Mouse (Mus musculus): Measurements from ENCODE around the gene Endou.

The Endou gene

DNA sequence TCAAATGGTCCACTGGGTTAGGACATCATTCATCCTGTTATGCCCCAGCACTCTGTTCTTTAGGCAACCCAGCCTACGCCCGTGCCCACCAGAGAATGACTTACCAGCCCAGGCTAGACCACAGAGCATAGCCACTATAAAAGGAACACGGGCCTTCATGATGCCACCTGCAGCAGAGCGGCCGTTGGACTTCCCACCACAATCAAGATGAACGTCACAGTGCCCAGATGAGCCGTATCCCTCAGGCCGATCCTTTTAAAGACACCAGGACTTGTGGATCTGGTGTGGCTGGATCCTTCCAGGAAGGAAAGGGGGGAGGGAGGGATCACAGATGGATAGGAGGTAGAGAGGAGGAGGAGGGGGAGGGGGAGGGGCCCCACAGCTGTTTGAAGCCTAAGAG lies at the start of gene Endou:
TSS of gene Endou (minus strand) at position 229 of the 400 bp plus-strand sequence.
- no peak for DNase-seq (ENCODE audit: low spot score in 2 of 2)

DNA sequence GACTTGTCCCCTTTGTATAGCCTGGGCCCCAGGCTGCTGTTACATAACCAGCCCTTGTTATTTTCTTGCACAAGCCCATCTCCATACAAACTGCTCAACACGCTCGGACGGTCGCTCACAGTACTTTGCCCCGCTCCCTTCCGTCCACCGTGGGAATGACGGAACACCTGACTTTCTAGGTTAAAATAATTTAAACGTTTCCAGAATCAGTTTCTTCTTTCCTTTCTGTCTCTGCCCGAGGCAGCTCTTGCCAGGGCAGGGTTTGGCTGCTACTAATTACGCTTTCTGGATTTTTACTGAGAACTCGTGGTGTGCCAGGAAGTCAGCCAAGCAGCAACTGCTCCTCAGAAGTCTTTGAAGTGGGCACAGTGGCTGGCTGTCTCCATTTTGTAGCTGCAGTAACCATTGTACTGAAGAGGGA lies 49.5 kb upstream of the Endou start:
- no peak for DNase-seq (ENCODE audit: low spot score in 2 of 2)

DNA sequence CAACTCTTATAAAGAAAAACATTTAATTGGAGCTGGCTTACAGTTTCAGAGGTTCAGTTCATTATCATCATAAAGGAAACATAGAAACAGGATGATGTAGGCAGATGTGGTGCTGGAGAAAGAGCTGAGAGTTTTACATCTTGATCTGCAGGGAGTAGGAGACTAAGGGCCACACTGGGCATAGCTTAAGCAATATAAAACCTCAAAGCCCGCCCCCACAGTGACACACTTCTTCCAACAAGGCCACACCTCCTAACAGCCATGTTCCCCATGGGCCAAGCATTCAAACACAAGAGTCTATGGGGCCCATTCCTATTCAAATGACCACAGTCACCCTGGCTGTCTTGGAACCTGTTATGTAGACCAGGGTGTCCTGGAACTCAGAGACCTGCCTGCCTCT lies 48.4 kb upstream of the Endou start:
- DNase-seq (ENCODE audit: low spot score in 2 of 2) = no peak

DNA sequence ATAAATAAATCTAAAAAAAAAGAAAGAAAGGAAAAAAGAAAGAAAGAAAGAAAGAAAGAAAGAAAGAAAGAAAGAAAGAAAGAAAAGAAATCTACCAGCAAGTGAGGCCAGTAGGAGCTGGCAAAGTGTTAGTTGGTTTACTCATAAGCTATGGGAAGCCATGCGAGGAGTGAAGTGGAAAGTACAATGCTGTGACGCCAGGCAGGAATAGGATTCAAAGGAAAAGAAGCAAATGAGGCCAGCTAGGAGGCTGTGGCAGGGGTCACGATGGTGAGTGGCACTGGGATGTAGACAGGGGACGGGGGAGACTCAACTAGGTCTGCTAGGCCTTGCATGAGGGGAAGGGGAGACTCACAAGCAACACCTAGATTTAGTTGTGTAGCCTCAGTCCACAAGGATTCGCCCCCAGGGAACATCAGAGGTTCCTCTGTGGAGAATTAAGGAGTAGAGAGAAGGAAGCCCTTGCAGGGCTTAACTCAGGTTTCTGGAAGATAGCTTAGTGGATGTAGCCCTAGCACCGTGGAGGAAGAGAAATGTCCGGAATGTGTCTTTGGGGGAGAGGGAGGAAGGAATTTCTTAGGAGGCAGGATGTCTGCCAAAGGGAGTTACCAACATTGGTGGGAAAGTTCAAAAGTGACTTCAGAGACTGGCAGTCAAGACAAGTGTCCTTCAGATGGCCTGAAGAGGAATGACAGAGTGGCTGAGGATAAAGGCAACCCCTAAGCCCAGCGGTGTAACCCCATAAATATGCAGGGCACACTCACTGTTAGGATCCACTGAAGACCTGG lies 47.4 kb upstream of the Endou start, which contains the start of gene Slc48a1:
TSS of gene Slc48a1 (plus strand) at position 210 of the 788 bp plus-strand sequence.
- DNase-seq (ENCODE audit: low spot score in 2 of 2) = no peak

DNA sequence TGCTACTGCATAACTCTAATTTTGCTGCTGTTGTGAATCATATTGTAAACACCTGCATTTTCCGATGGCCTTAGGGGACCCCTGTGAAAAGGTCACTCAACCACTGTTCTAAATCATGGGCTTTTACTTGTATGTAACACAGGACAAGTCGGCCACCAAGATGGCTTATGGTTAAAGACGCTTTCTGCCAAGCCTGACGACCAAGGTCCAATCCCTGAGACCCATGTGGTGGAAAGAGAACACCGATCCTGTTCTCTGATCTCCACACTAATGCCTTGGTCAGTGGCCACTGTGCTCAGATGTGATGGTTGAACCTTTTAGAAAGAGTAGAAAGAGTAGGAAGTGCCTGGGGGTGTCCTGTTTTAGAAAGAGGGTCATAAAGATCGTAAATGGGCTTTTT lies 45.8 kb upstream of the Endou start:
- DNase-seq (ENCODE audit: low spot score in 2 of 2) = no peak

DNA sequence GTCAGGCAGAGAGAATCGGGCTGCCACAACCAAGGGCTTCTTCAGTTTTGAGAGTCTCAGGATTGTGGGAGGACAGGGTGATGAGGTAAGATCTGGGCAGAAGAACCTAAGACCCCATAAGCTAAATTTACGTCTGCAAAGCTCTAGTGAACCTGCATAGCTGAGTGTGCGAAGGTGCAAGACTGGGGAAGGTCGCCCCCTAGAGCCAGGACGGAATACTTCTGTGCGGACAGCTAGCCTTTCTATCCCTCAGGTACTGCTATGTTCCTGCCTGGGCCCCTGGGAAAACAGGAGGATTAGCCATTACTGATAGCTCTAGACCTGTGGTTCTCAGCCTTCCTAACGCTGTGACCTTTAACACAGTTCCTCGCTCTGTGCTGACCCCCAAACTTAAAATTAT lies 45.4 kb upstream of the Endou start:
- DNase-seq (ENCODE audit: low spot score in 2 of 2) = peak; percentile 49 to 75

DNA sequence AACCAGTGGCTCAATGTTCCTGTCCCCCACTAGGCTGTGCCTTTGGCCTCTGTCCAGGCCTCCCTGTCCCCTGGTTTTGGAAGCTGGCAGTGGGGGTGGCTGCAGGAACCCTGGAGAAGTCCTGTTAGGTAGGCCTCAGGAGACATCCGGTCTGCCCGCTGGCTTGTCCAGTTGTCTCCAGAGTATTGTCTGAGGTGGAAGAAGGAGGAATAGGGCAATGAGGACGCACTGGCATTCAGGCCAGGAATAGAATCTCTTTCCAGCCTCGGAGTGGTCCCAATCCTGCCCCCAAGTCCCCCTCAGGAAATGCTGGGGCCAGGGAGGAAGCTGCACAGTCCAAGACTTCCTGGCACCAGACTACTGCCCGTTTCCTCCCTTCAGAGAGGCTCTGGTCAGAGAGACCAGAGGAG lies 42.8 kb upstream of the Endou start:
- DNase-seq (ENCODE audit: low spot score in 2 of 2) = no peak

DNA sequence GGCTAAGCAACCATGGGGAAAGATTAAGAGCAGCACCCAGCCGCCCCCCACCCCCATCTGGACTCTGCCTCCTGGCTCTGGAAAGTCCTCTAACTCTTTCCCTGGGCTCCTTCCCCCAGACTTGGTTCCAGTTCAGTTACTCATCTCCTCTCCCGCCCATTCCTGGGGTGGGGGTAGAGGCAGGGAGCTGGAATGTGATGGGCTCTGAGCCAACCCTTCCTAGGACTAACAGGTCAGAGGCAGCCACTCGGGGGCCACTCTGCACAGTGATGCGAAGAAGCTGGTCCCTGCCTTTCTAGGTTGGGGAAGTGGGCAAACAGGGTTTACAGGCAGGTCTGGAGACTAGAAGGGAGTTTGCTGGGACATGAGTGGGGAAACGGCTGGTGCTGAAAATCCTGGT lies 42.0 kb upstream of the Endou start:
- no peak for DNase-seq (ENCODE audit: low spot score in 2 of 2)

DNA sequence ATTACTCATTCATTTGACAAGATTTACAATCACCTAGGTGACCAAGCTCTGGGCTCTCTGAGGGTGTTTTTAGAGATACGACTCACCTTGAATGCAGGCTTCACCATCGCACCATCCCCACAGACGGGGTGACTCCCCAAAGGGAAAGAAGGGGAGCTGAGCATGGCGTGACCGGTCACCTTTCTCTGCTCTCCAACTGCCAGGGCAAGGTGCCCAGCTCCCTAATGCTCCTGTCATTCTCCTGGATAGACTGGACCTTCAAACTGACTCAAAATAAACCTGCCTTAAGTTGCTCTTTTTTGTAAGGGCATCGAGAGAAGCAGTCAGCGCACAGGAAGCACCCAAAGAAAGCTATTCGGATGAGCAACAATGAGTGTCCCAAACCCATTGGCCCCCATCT lies 39.1 kb upstream of the Endou start:
- DNase-seq (ENCODE audit: low spot score in 2 of 2) = no peak

DNA sequence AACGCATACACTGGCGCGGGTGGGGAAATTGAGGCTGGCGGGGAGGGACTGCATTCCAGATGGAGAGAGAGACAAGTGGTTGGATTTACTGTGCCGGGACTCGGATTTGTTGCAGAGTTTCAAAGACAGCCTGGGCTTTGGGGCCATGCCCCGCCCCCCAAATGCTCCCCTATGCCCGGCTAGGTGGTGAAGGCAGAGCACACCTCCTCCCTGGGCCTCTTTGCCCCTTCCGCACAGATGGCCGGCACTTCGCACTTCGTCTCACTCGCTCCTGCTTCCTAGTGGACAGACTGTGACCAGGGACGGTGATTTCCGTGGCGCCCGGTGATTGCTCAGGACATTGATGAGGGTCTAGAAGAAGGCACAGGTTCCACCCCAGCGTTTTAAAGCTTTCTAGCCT lies 37.1 kb upstream of the Endou start:
- no peak for DNase-seq (ENCODE audit: low spot score in 2 of 2)

DNA sequence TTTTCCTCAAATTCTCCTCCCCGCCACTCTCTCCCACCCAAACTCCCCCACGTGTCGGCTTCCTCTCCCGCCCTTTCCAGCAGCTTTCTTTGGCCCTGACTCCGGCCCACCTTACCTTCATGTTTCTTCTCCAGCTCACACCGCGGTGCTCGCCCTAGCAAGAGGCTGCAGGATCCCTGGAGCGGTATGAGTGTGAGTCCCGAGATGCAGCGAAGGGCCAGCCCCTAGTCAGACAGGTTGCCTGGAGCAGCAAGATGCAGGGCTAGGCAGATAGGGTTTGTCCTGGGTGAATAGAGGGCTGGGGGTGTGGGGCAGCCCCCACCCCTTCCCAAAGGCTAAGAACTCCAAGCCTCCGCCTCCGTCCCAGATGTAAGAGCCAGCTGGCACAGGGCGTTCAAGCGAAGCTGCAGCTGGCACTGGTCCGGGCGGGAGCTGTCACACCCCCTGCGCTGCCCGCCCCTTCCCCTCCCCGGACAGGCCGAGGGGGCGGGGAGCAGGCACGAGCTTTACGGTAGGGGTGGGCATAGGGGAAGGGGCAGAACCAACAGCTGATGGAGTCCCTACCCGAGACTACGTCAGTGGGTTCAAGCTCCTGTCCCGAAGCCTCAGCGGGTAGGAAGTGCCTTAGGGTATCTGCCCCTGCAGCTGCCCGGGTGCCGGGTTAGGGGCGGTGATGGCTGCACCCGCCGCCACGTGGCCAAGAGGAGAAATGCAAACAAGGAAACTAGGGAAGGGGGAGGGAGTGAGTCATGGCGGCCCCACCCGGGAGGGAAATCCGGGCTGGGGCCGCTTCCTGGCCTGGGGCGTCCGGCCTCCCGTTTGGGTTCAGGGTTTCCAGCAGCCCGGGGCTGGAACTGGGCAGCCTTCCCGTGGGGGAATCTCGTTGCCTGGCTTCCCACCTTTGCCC lies 36.4 kb upstream of the Endou start, which contains the start of gene Rapgef3:
TSS of gene Rapgef3 (minus strand) at position 693 of the 907 bp plus-strand sequence.
- peak; percentile 58 to 70 for DNase-seq (ENCODE audit: low spot score in 2 of 2)

DNA sequence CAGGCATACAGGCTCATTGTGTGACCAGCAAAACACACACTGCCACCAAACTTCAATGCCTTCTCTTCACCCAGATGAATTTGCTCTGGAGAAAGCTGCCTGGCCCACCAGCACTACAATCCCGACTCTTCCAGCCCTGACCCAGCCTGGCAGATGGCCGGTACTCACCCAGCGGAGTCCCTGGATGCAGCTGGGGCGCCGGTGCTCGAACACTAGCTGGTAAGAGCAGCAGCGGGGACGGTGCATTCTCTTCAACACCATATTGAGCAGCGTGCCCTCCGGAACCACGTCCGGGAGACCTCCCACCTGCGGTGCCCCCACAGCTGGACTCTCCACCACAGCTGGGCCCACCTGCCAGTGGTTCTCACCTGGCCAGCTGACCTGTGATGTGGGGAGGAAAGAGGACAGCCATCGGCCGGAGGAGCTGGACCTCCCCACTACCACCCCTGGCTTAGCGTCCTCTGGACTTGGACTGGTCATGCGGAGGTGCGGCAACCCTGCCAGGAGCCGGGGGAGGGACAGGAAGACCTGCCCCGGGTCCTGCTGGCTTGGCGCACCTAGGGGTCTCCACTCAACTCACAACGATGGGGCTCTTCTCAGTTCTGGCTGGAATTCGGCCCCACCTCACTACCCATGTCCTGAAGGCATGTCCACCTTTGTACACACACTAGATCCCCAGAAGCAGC lies 35.6 kb upstream of the Endou start:
- no peak for DNase-seq (ENCODE audit: low spot score in 2 of 2)

DNA sequence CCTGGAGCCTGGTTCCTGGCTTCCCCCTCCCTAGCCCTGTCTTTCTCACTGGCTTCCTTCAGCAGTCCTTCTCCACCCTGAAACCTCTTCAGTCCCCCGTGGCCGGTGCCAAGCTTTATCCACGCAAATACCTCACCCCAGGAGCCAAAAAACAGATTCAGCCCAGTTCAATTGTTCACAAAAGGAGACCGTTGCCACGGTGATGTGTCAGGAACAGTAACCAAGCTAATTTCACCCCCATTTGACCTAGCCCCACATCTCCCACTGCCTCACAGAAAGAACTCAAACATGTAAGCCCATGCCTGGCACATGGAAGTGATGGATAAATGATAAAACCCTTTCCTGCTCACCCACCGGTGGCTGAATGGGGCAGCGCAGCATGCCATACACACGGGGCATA lies 35.1 kb upstream of the Endou start:
- no peak for DNase-seq (ENCODE audit: low spot score in 2 of 2)

DNA sequence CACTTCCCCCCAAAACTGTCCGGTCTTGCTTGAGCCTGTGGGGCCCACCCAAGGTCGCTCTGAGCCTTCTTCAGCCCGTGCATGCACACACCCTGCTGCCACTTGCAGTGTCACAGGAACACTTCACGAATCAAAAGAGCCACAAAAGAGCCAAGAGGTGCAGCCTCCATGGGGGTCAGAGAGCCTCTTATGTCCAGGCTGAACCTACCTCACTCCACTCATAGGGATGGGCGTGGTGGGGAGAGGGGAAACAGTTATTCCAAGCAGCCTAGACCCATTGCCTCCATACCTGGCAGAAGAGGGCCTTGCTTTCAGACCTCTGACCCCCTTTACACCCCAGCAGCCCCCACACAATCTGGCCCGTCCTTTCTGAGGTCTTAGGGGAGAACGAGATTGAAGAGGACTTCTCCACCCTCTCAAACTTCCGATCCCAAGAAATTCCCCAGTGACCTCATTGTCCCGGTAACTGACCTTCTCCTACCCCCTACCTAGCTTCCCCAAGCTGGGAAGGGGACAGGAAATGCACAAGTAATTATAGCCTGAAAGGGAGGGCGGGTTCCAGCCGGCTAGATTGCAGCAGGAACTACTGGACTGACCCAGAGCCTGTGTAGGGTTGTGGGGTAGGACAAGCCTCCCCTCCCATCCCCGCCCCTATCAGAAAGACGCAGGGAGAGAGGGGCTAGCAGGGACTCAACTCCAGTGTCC lies 34.1 kb upstream of the Endou start:
- no peak for DNase-seq (ENCODE audit: low spot score in 2 of 2)

DNA sequence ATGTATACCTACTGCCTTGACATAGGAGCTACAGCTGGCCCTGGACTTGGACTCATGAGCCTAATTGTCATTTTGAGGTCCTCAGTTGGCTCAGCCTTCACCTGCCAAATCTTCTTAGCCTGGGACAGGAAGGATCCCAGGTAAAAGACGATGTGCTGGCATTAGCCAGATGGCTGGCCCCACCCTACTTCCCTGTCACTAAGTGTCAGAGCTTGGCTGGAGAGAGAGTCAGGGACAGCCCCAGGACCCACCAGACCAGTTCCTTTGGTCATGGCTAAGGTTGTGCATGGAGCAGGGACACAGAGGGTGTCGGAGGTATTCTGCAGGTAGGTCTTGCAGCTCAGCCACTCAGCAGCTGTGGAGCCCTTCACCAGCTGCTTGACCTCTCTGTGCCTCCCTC lies 33.4 kb upstream of the Endou start:
- no peak for DNase-seq (ENCODE audit: low spot score in 2 of 2)

DNA sequence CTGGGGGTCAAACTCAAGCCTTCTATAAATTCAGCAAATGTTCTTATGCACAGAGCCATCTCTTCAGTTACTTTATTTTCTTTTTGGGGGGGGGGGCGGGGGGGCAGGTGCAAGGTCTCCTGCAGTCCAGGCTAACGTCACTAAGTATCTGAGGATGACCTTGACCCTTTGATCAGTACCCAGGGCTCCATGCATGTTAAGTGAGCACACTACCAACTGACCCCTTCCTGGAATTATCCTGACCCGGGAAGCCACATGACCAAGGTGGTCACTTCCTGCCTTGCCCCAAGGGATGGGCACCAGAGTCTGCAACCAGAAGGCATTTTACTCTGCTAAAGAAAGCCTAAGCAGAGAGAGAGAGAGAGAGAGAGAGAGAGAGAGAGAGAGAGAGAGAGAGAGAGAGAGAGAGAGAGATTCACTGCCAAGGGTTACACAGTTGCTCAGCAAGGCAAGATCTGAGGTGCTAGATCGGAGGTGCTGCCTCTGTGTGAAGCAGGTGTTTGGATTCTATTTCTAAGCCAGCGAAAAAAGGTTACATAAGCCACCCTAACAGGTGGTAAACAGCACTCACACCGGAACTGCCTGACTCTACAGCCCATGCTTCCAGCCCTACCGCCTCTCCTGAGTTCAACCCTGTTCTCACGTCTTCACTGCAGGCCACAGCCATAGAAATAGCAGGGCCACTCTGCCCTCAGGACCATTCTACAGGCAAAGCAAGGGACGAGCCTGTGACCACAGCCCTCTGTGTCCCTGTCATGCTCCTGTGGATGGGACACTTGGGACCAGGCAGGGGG lies 32.3 kb upstream of the Endou start:
- no peak for DNase-seq (ENCODE audit: low spot score in 2 of 2)

DNA sequence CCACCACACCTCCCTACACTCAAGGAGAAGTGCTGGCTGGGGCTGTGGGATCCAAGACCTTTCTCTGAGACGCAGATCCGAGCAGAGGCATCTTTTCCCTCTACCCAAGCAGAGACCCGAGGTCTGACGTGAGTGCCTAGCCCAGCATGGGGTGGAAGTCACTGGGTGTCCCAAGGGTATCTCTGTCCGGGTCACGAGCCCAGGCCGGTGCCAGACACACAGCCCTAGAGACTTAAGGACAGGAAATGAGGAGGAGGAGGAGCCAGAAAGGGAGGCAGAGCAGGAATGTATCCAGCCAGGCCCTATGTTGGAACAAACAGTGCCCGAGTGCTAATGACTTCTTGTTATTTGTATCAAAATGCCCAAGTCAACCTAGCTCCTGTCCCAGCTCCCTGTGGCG lies 31.6 kb upstream of the Endou start:
- no peak for DNase-seq (ENCODE audit: low spot score in 2 of 2)

DNA sequence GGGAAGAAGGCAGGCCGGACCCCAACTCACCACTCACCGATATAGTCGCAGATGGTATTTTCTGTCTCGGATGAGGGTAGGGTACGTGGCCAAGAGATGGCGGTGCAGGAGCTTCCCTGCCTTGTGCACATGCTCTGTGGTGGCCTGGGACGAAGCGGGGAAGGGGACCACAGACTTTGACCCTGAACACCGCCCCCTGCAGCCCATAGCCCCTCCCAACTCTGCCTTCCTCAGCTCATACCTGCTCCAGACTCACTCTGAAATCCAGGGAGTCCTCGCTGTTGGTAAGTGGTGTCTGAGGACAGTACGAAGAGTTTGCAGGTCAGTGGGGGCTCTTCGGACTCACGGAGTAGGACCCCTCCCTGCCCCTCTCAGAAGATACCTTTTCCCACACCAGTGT lies 30.3 kb upstream of the Endou start:
- no peak for DNase-seq (ENCODE audit: low spot score in 2 of 2)

DNA sequence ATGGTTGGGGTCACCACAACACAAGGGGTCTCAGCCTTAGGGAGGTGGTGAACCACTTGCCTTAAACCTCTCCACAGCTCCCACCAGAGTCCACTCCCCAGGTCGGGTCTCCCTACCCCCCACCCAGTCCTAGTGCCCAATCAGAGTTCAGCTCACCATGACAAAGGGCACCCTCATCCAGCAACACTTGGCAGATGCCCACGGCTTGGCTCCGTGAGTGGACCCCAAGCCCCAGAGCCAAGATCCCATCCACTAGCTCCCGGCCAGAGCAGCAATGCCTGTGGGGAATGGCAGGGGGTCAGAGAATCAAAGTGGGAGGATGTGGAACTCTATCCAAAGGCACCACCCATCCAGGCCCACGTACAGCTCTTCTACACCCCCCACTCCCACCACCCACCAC lies 29.8 kb upstream of the Endou start:
- no peak for DNase-seq (ENCODE audit: low spot score in 2 of 2)

DNA sequence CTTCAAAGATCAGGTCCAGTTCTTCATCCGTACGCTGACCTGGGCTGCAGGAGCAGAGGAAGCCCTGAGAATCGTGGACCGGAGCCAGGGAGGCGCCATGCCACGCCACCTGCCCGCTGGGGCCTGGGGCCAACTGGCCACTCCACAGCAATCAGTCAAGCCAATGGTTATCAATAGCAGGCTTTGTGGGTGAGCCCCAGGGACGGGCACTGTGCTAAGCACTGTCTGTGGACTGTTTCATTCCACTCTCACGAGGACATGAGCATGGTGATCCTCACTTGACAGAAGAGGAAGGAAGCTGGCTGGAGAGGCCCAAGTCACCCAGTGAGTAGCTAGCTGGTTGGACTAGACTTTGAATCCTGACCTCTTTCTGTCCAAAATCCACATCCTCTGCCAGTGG lies 28.9 kb upstream of the Endou start:
- DNase-seq (ENCODE audit: low spot score in 2 of 2) = no peak

DNA sequence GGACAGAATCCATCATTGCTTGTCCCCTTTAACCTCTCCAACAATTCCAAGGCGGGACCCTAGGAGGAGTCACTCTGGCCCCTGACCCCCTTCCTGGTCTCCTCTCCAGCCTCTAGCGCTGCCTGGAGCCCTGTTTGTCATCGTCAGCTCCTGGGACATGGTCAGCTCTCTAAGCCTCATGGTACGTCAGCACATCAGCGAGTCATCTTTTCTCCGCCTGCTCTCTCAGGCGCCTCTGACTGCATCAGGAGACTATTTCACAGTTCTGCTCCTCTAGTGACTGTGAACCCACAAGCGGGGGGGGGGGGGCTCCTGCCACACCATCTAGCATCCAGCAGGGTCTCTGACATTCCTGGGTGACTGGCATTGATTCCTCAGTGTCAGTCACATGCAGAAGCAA lies 24.2 kb upstream of the Endou start:
- no peak for DNase-seq (ENCODE audit: low spot score in 2 of 2)

Data from spleen, postnatal 14 days (tissue).